Mouse (Mus musculus) forebrain, embryonic 14.5 days (tissue): Measurements from ENCODE around the gene Tspyl2. TPM values are rescaled to one million over a fixed set of nuclear protein-coding genes. Genes with fewer than 3 reads are reported as not detected.
A peak's percentile ranks its signal among the peaks of the same experiment; 100 is the strongest.
"Not testable (repeated sequence)": the region's sequence is repeated elsewhere in the genome, so short reads cannot be mapped to it uniquely, and the experiment has no call there.

ENCODE experiments used
- ATAC-seq: fragments of 200-750 bp; cut with Nextera tagmentation; 2 replicates; pipeline ENCODE4 v1.8.0; 2017; ENCODE audit warnings: mild to moderate bottlenecking, moderate library complexity
- DNase-seq: peaks from one replicate; pipeline ENCODE4 v3.0.0-alpha.2; 2015; ENCODE audit warnings: low spot score
- H3K27ac ChIP-seq: fragments of 300-500 bp; sonication (generic); 2 replicates; pipeline ENCODE4 v1.5.1; 2014; ENCODE audit warnings: low read depth, mild to moderate bottlenecking, control low read depth, low read length, moderate library complexity
- H3K27me3 ChIP-seq: fragments of 300-500 bp; sonication (generic); replicated peaks from 2 replicates; pipeline ENCODE4 v1.6.1; 2014; ENCODE audit warnings: low read length, control low read depth, mixed read lengths; ENCODE audit not compliant: control insufficient read depth, insufficient read depth
- H3K36me3 ChIP-seq: fragments of 300-500 bp; sonication (generic); 2 replicates; pipeline ENCODE4 v1.6.1; 2014; ENCODE audit warnings: low read length, control low read depth; ENCODE audit not compliant: control insufficient read depth, insufficient read depth
- H3K4me1 ChIP-seq: fragments of 300-500 bp; sonication (generic); 2 replicates; pipeline ENCODE4 v1.6.1; 2014; ENCODE audit warnings: antibody characterized with exemption, low read length, control low read depth; ENCODE audit not compliant: control insufficient read depth, insufficient read depth
- H3K4me2 ChIP-seq: fragments of 300-500 bp; sonication (generic); 2 replicates; pipeline ENCODE4 v1.6.1; 2014; ENCODE audit warnings: mild to moderate bottlenecking, control low read depth, low read length
- H3K4me3 ChIP-seq: fragments of 300-500 bp; sonication (generic); 2 replicates; pipeline ENCODE4 v1.5.1; 2014; ENCODE audit warnings: low read depth, low read length, control low read depth
- H3K9ac ChIP-seq: fragments of 300-500 bp; sonication (generic); 2 replicates; pipeline ENCODE4 v1.6.1; 2014; ENCODE audit warnings: mild to moderate bottlenecking, low read length, control low read depth, moderate library complexity
- H3K9me3 ChIP-seq: fragments of 300-500 bp; sonication (generic); replicated peaks from 2 replicates; pipeline ENCODE4 v1.6.1; 2016; ENCODE audit warnings: low read length, control low read depth, mixed read lengths; ENCODE audit not compliant: control insufficient read depth
- WGBS: fragments of 180-500 bp; shearing (Covaris S2); extraction: QIAGEN DNeasy Blood & Tissue Kit; methylation state at CpG from one replicate; pipeline ENCODE4 v1.1.7; 2014; 5-methylcytosine and 5-hydroxymethylcytosine counted together
- polyA plus RNA-seq: library from polyadenylated mRNA; unstranded; fragments of >200 nt; fragmentation: Nextera tagmentation; extraction: Ambion mirVana; gene quantifications from 2 replicates; pipeline ENCODE4 v1.2.1, GENCODE M21; 2014

Tspyl2 gene
- polyA plus RNA-seq, 1 experiment from 2014 or later = 26.0 TPM

DNA sequence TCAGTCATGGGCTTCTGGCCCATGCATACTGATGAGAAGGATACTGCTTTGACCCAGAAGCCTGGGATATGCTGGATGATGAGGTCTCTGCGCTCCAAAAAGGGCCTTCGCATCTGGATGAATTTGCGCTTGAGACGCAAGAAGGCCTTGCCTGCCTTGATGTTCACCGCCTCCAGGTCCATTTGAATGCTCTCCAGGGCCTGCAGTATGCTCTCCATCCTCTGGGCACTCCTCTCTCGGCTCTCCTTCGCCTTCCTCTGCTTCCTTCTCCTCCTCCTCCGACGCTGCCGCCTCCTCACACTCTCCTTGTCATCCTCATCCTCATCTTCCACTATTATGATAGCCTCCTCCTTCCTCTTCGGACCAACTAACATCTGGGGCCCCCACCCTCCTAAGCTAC is 729 bp downstream of the Tspyl2 start:
- Histone ChIP-seq H3K9me3 (no peaks in the 10 kb centered on the region), H3K27me3 (peaks cover 5% of the 10 kb centered on the region; the same call in 1 of the 2 replicates), H3K27ac (no peak overlapping the region), H3K36me3 (peaks cover 18% of the 10 kb centered on the region; the same call in 1 of the 2 replicates), H3K4me1 (peaks cover 8% of the 10 kb centered on the region), H3K9ac (peak overlapping the region; percentile 77), H3K4me2 (peak overlapping the region; percentile 55), H3K4me3 (peak overlapping the region; percentile 57)
- DNase-seq (peak; percentile 7), ATAC-seq (no peak)
- WGBS = 38% methylated on average over 11 of the region's 11 CpGs

DNA sequence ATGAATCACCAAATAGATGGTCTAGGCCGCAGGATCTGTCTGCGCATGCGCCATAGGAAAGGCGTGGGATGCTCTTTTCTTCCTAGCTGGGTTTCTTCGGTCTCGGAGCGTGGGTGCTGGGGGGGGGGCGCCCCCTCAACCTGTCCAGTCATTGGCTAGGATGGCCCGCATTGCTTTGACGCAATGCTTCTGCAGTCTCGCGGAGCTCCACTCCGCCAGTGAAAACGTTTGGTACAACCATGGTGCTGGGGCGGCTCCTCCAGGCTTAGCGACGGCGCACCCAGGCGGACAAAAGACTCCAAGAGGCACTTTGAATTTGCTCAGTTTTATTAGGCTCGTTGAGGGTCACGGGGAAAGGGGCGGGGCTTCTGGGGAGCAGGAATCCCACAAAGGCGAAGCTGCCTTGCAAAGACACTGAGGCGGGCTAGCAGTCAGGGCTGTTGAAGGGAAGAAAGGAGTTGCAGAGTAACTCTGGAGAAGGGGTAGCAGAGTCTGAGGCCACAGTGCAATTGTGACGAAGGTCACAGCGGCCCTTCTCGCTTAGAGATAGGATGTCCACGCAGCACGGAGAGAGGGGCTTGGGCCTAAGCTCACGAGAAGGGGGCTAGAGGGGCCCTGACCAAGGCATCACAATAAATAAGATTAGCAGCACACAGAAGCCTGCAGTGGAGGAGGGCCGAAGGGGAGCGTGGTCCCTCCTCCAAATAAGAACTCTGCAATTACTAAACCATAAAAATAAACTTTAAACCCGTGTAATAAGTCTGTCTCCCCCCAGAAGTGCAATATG is 5.5 kb downstream of the Tspyl2 start:
- H3K4me2 ChIP-seq = peak overlapping the region; percentile 52
- H3K9me3 ChIP-seq = no peaks in the 10 kb centered on the region
- peak overlapping the region; percentile 97 for H3K27ac ChIP-seq
- peak overlapping the region; percentile 19 for H3K4me3 ChIP-seq
- peaks cover 8% of the 10 kb centered on the region; the same call in 1 of the 2 replicates for H3K4me1 ChIP-seq
- H3K36me3 ChIP-seq = peaks cover 18% of the 10 kb centered on the region; the same call in 1 of the 2 replicates
- DNase-seq = peak; percentile 97
- H3K27me3 ChIP-seq = peaks cover 3% of the 10 kb centered on the region; the same call in 1 of the 2 replicates
- peak overlapping the region; percentile 72 for H3K9ac ChIP-seq
- WGBS = 19% methylated on average over 33 of the region's 33 CpGs
- peak; percentile 99 for ATAC-seq

DNA sequence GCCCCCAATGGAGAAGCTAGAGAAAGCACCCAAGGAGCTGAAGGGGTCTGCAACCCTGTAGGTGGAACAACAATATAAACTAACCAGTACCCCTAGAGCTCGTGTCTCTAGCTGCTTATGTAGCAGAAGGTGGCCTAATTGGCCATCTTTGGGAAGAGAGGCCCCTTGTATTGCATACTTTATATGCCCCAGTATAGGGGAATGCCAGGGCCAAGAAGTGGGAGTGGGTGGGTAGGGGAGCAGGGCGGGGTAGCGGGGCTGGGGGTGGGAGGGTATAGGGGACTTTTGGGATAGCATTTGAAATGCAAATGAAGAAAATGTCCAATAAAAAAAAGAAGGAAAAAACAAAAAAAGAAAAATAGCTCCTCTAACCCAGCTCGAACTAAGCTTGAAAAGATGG is 6.1 kb downstream of the Tspyl2 start:
- DNase-seq, H3K27me3 ChIP-seq, H3K9me3 ChIP-seq, H3K4me1 ChIP-seq, H3K9ac ChIP-seq, H3K4me3 ChIP-seq: not testable (repeated sequence)
- Histone ChIP-seq H3K27ac (peak overlapping the region; percentile 97), H3K4me2 (peak overlapping the region; percentile 52; the same call in 1 of the 2 replicates), H3K36me3 (peaks cover 18% of the 10 kb centered on the region; the same call in 1 of the 2 replicates)
- WGBS = 53% methylated on average over 4 of the region's 4 CpGs
- ATAC-seq = peak; percentile 42

DNA sequence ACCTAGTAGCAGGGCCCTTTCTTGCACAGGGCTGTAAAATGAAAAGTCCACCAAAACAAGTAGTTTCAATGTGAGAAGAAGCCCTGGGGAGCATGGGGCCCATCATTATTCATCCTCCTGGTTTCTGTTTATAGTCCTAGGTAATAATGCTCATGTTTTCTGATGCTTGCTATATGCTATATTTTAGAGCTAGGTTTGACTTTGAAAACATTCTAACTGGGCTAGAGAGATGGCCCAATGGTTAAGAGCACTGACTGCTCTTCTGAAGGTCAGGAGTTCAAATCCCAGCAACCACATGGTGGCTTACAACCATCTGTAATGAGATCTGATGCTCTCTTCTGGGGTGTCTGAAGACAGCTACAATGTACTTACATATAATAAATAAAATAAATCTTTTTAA is 12.8 kb downstream of the Tspyl2 start:
- H3K9ac ChIP-seq, H3K27me3 ChIP-seq, H3K36me3 ChIP-seq, H3K4me3 ChIP-seq, DNase-seq, H3K27ac ChIP-seq, H3K4me1 ChIP-seq, ATAC-seq, H3K9me3 ChIP-seq, H3K4me2 ChIP-seq: not testable (repeated sequence)

DNA sequence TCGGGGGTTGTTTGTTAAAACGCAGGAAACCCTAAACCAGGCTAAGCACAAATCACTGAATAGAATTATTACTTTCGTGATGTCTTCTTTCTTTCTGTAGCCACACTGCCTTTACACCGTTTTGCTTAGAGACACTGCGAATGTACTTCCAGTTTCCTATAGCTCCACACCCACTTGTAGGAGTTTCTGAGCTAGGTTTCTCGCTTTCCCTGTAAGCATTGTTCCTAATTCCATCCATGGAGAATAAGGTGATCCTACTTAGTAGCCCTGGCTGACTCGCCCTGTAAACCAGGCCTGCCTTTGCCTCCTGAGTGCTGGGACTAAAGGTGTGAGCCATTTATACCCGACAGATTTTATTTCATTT is 14.6 kb downstream of the Tspyl2 start:
- H3K4me3 ChIP-seq = peak overlapping the region; percentile 44
- H3K4me2 ChIP-seq = peak overlapping the region; percentile 49
- no peak overlapping the region for H3K27ac ChIP-seq
- no peak overlapping the region for H3K9ac ChIP-seq
- ATAC-seq (peak; percentile 30), DNase-seq (no peak)
- H3K27me3 ChIP-seq = no peaks in the 10 kb centered on the region
- H3K36me3 ChIP-seq = no peaks in the 10 kb centered on the region
- WGBS = 32% methylated on average over 8 of the region's 8 CpGs
- no peaks in the 10 kb centered on the region for H3K9me3 ChIP-seq
- no peaks in the 10 kb centered on the region for H3K4me1 ChIP-seq

DNA sequence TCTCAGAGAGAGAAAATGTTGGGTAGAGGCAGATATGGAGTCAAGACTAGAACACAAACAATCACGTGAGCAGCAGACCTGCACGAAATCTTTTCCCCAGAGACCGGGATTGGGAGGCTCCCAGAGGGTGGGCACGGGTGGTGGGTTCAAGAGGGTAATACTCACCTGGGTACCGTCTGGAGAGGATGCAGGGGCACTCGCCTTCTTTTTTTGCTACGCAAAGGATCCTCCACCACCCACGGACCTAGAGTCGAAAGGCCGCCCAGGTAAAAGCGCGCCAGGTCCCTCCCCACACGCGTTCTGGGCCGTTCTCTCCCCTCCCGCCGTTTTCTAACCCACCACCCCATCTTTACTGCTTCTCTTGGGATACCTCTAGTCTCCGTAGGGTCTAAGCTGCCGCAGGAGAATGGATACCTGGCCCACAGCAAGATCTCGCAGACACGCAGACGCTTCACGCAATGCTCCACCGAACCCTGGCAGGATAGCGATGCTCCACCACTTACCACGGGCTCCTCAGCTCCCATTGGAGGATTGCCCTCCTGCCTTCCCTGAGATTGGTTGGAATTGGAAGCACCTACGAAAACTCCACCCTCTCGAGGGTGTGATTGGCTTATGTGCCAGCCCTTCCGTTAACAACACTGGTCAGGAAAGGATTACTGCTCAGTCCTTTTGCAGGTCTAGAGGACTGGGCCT is 15.1 kb downstream of the Tspyl2 start, which contains the start of gene Kantr:
Gene Kantr, minus strand, starts transcription at position 500 of the 693 bp plus-strand sequence.
- Histone ChIP-seq H3K4me1 (no peaks in the 10 kb centered on the region), H3K36me3 (no peaks in the 10 kb centered on the region), H3K9ac (peak within 1 kb of the TSS; percentile 65), H3K27me3 (no peaks in the 10 kb centered on the region), H3K9me3 (no peaks in the 10 kb centered on the region), H3K4me3 (peak within 1 kb of the TSS; percentile 44), H3K4me2 (peak within 1 kb of the TSS; percentile 49), H3K27ac (no peak within 1 kb of the TSS)
- ATAC-seq (peak; percentile 100), DNase-seq (peak; percentile 93)
- whole genome bisulfite sequencing = 16% methylated on average over 29 of the region's 29 CpGs

DNA sequence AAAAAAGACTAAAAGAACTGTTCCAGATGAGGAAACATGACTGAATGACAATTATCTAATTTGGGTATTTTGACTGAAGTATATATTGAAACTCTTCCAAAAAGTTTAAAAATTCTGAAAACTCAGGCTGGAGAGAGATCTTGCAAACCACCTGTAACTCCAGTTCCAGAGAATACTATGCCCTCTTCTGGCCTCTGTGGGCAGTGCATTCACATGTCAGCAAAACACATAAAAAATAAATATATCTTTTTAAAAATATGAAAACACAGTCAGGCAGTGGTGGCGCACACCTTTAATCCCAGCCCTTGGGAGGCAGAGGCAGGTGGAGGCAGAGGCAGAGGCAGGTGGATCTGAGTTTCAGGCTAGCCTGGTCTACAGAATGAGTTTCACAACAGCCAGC is 18.6 kb downstream of the Tspyl2 start:
- Histone ChIP-seq H3K27ac (no peak overlapping the region), H3K9ac (no peak overlapping the region), H3K36me3 (no peaks in the 10 kb centered on the region), H3K4me3 (no peak overlapping the region), H3K27me3 (no peaks in the 10 kb centered on the region), H3K4me2 (no peak overlapping the region), H3K9me3 (no peaks in the 10 kb centered on the region), H3K4me1 (no peaks in the 10 kb centered on the region)
- no peak for ATAC-seq
- WGBS = 100% methylated on average over 1 of the region's 1 CpGs
- no peak for DNase-seq

DNA sequence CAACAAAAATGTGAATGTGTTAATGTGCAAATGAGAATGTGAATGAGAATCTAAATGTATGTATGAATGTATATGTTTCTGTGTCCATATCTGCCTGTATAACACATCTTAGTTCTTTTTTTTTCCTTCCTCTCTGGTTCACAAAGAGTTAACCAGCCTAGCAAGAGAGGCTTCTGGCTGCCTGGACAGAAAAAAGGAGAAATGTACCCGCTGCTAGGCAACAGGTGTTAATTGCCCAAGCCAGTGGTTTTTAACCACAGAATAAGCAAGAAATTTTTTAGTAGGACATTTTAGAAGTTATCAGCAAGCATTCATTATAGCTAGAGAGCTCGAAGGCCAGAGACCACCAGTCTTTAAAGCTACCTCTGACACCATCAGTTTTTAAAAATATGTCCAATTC is 19.4 kb downstream of the Tspyl2 start:
- DNase-seq = peak; percentile 36
- H3K27me3 ChIP-seq = no peaks in the 10 kb centered on the region

DNA sequence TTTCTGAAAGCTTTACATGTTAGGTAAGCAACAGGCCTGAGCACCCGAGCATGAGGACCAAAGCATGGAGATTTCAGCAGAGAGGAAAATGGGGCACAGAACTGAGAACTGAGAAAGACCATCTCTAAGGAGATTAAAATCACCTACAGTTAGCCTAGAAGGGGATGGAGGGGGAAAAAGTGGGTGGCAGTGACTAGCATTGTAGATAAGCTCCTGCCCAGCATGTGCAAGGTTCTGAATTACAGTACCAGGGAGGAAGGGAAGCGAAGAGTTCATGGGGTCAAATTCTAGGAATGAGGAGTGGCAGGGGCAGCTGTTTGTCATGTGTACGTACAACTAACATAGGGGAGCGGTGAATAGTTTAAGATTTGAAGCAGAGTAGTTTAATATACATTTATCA is 21.7 kb downstream of the Tspyl2 start:
- WGBS = 88% methylated on average over 4 of the region's 4 CpGs
- DNase-seq (no peak), ATAC-seq (no peak)
- Histone ChIP-seq H3K36me3 (no peaks in the 10 kb centered on the region), H3K4me1 (no peaks in the 10 kb centered on the region), H3K9ac (no peak overlapping the region), H3K4me3 (no peak overlapping the region), H3K4me2 (no peak overlapping the region), H3K27me3 (no peaks in the 10 kb centered on the region), H3K27ac (no peak overlapping the region), H3K9me3 (no peaks in the 10 kb centered on the region)

More for the DNA sequence above, 19.4 kb downstream of the Tspyl2 start:
- H3K36me3 ChIP-seq = no peaks in the 10 kb centered on the region
- ATAC-seq = no peak
- no peak overlapping the region for H3K4me2 ChIP-seq
- WGBS = 39% methylated on average over 2 of the region's 2 CpGs
- no peak overlapping the region for H3K27ac ChIP-seq
- H3K4me3 ChIP-seq = no peak overlapping the region
- no peaks in the 10 kb centered on the region for H3K4me1 ChIP-seq
- no peak overlapping the region for H3K9ac ChIP-seq
- no peaks in the 10 kb centered on the region for H3K9me3 ChIP-seq
